Mouse (Mus musculus): ENCODE data around the gene Auh.

Gene Auh

DNA sequence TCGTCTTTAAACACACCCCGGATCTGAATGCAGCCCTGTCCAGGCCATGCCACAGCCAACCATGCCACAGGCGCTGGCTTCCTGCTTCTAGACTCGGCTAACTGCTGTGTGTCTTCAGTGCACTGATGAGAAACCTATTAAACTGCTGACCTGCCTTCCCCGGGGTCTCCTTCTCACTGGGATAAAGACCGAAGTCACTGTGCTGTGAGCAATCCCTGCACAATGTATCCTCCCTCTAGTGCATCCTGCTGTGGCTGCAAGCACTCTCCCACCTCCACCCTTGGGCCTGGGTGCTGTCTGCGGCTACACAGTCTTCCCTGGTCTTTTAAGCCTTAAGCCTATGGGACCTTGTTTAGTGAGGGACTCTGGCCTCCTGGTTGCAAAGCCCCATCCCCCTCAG lies 50.7 kb downstream of the Auh start:
- DNase-seq (ENCODE audit: low spot score): no peak

DNA sequence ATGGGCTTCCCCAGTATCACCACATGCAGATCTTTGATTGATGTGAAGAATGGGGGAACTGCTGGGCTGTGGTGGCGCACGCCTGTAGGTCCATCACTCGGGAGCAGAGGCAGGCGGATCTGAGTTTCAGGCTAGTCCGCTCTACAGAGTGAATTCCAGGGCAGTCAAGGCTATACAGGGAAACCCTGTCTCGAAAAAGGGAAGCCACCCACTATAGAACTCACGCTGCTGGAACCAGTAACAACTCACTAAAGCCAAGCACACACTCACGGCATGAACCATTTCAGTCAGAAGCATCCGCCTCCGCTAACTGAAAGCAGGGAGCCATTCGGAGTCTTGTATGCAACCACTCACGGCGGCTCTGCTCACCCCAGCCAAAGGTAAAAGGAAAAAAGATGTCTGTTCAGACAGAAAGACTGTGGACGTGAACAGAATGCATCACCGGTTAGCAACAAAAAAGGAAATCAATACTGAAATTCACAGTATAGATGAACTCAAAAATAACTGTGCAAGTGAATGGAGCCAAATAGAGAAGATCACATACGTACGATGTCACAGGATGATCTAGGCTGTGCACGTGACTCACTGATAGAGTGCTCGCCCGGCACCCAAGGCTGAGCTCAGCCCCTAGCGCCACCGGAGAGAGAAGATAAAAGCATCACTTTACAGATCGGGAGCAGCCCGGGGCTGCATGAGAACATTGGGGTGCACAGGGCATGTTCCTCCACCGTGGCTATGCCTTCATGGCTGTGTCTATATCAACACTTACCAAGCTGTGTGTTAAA lies 53.7 kb downstream of the Auh start:
- no peak for DNase-seq (ENCODE audit: low spot score)

DNA sequence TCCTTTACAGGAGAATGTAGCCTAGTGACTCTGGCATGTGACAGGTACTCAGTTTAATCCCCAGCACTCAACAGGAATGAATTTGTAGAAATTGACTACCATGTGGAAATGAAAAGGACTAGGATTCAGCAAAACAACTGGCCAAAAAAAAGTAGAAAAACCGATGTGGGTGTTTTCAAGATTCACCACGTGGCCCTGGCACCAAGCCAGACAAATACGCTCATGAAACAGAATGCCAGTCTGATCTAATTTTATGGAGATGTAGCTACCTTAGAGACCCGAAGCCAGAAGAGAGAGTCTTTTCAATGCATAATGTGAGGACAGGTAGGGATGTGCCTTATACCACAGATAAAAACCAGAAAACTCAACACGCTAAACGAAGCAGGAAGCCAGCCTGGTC lies 54.4 kb downstream of the Auh start:
- DNase-seq (ENCODE audit: low spot score): no peak

DNA sequence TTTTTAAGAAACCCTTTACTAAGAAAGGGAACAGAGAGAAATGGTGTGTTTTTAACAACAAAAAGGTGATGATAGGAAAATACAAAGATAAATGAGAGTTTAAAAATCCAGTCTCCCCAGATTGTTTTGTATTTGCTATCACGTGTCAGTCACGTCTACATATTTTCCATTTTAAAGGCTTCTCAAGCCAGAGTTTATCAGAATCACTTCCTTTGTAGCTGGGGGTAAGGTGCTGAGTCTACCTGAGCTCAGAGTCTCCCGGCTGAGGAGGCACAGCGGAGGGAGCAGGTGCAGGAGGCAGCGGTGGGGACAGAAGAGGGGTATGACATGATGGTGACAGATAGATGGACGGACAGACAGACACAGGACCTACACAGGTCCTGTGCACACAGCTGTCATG lies 55.1 kb downstream of the Auh start:
- DNase-seq (ENCODE audit: low spot score): no peak

DNA sequence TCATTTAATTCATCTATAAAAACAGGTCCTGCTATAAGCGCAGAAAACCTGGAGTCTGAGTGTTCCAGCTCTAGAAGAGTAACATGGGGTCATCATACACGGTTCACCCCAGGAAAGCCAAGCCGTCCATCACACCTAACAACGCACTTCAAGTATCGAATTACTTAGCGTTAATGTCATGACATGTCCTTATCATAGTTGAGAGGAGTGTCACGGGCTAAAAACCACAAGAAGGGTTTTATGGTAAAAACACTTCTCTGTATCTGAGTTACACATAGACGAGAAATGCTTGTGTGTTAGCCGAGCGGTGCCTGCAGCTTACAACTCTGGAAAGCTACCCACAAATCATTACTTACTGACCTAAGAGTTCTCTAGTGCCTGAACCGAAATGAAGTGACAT lies 55.6 kb downstream of the Auh start:
- DNase-seq (ENCODE audit: low spot score): no peak

DNA sequence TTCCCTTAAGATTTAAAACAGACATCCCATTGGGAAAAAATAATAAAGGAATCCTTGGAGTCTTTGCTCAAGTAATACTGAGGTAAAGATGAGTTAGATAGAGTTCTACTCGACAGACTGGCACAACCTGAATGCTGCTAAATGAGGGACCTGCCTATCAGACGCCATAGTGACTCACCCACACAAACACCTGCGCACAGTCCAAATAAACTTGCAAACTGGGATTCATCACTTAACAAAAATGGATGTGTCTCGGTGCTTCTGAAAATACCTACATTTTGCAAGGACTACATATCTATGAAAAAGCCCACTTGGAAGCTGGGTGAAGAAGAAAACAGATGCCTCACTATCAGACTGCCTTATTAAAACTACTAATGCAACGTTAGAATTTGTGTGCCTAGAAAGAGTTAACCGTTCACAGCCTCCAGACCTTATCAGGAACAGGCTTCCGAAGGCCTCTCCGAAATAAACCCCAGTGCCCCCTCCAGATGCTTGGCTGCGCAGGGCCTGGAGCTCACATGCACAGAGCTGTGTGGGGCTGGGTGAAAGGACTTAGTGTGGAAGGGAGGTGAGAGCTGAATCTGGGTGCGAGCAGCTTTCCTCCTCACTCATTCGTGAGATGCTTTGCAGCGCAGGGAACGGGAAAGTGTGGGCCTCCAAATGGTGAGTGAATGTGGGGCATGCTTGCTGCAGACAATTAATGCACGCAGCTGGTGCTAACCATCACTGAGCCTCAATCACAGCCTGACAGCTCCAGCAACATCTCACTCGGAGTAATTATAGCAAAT lies 63.3 kb downstream of the Auh start:
- no peak for DNase-seq (ENCODE audit: low spot score)

DNA sequence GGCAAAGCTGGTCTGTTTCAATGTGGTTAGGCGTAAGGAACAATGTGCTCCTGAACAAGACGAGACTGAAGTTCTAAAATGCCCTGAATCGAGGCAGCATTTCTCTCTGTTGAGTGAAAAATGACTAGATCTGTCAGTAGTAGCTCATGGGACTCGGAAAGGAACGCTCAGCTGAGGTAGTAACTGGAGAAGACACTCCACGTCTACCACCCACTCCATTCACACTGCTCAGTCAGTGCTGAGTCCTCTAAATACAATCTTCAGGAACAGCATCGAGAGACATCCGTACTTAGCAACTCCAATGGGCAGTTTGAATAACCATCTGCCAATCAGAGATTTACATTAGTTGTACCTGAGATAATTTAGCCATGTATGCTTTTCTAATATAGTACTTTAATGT lies 66.0 kb downstream of the Auh start:
- DNase-seq (ENCODE audit: low spot score): no peak

DNA sequence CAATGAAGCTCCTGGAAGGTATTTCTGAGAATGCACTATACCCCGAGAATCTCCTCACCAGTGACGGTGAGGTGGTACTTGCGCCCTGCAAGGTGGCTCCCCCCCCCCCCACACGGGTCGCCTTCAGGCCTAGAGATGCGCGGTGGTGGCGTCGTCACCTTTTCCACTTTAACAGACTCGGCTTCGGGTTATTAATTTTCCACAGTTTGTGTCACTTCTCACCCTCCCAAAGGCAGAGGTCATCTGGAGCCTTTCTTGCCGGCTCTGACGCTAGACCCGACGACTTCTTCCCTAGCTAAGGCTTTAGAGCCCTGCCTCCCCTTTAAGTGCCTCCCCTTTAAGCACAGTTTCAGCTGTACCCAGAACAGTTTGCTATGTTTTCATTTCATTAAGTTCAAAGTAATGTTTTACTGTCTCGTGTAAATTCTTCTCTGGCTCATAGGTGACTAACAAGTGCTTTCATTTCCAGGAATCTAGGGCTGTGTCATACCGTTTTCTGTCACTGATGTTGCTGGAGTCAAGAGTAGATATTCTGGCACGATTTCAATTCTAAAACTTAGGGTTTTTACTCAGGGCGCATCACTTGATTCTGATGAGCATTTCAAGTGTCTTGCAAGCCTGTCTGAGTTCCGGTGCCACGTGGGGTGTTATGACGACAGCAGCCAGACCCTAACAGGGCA lies 69.3 kb downstream of the Auh start:
- DNase-seq (ENCODE audit: low spot score): no peak

DNA sequence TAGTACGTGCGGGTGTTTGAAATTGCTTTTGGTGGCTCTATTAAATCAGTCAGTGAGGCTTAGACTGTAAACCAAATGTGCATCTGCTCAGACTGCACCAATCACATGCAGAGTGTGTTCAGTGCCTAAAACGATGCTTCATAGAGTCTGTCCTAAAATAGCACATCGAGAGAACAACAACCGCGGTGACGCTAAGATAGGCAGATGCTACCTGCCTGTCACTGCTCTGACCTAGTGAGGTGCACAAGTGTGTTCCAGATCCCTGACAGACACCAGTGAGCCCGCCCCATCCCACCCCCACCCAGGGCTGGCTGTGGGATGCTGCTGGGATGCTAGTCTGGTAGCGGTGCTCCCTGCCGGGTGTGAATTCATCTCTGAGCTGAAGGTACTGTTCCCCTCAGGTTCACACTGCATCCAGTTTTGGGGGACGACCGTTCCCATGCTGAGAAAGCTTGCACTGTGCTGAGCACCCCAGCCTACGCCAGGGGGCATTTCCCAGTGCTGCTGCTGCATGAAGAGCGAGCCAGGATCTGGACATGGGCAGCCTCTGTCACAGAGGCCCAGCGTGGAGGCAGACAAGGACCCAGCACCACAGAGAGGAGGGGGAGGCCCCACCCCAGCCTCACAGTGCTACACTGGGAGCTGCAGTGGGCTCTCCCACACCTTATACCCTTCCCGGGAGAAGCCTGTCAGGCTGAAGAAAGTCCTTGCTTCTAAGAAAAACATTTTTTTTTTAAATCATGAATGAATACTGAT lies 70.2 kb downstream of the Auh start:
- no peak for DNase-seq (ENCODE audit: low spot score)

DNA sequence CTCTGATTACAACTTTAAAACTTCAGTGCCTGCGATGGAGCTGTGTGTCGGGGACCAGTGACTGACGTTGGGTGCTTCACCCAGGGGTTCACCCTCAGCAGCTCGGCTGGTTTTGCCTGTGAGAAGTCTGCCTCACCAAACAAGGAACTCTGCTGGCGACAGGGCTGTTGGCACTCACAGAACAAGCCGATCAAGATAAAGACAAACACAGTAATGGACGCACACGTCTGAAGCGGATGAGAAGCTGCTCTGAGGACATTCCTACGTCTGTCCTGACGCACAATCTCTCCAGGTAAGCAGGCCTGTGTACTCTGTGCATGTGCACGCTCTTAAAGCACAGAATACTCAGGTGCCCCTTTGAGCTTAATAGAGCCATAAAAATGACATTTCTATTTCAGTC lies 71.1 kb downstream of the Auh start:
- no peak for DNase-seq (ENCODE audit: low spot score)

DNA sequence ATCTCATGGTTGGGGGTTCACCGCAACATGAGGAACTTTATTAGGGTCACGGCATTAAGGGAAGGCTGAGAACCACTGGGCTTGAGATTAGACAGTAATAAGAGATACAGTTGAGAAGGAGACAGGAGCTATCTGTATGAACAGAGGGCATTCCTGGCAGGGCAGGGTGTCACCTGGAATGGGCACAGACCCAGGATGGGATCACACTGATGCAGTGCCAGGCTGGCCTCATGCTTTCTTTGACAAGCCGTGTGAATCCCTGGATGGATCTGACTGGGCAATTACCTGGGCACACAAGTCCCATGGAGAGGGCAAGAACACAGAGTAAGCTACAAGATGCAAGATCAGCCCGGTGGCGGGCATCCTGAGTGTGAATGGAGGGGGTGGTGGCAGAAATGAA lies 71.7 kb downstream of the Auh start:
- DNase-seq (ENCODE audit: low spot score): no peak

DNA sequence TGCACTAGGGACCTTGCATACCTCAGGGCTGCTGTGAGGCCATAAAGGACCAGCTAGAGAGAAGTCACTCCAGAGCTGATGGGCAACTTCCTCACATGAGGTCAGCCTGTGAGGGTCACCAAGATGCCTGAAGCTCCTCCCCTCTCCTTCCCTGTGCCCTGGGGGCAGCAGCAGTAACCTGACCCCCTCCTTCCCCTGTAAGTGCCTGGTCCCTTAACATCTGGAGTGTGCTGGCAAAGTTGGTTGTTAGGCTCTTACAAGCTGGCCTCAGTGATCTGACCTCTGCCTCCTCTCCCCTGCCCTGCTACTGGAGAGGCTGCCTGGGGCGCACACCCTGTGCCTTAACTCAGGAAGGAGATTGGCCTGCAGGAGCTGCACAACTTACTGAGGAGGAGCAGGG lies 75.9 kb downstream of the Auh start:
- no peak for DNase-seq (ENCODE audit: low spot score)

DNA sequence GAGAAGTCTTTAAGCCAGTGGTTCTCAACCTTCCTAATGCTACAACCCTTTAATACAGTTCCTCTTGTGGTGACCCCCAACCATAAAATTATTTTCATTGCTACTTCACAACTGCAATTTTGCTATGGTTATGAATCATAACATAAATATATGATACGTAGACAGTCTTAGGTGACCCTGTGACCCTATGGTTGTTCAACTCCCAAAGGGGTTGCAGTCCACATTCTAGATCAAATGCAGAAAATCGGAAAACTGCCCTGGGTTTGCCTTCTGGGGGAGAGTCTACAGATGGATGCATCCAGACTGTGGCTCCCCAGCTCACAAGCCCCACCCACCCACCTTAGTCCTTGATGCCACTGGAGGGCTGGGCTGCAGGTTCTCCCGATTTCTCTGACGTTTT lies 77.6 kb downstream of the Auh start:
- no peak for DNase-seq (ENCODE audit: low spot score)

DNA sequence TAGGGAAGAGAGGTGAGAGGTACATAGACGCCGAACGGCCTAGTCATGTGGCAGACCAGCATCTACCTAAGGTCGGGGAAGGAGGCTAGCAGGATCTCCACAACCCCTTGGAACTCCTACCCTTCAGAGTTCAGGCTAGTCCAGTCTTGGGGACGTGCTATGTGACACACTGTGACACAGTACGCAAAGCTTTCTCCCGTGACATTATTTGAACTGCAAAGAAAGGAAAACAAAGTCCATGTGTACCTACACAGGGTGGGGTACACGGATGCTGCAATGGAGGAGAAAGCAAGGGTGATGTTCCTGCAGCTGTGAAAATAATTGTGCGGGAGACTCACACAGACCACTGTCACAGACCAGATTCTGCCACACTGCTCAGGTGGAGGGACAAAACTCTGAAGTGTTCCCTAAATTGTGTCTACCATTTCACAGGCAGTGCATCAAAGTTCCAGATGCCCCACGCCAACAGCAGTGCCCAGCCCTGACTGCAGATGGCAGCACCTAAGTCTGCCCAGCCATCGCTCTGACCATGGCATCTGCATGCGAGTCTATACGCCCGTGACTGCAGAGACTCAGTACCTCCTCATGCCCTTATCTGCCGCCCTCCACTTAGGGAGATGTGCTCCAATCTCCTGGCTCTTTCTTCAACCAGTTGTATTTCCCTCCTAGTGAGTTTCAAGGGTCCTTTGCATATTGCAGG lies 79.3 kb downstream of the Auh start:
- no peak for DNase-seq (ENCODE audit: low spot score)

DNA sequence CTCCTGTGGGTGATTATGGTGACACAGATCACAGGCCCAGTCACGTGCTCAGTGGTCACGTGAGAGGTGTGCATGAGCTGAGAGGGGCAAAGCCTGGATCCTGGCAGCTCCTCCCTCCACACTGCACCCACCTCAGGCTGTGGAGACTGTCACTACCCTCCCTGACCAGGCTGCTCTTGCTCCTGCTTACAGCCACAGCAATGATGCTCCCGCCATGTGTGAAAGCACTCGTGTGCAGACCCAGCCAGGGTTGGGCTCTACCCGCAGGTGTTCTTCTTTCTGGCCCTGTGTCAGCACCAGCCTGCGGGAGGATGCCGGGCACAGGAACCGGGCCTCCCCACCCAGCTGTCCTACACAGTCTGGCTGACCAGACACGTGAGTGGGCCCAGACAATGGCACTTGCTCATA lies 80.1 kb downstream of the Auh start:
- no peak for DNase-seq (ENCODE audit: low spot score)

DNA sequence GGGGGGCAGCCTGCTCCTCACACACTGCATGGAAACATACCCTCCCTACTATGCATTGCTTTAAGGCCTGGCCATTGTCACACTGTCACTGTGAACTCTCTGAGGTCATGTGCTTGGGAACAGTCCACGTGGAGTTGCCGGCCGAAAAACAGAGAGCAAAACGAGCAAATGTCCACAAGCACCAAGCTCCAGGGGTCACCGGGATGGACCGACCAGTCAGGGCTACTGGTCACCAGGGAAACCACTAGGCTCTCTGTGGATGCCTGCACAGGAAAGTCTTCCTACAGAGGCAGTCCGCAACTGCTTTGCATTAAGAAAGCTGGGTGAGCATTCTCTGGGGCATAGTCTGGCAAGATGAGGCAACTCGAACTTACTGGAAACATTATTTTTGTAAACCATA lies 82.0 kb downstream of the Auh start:
- DNase-seq (ENCODE audit: low spot score): no peak

DNA sequence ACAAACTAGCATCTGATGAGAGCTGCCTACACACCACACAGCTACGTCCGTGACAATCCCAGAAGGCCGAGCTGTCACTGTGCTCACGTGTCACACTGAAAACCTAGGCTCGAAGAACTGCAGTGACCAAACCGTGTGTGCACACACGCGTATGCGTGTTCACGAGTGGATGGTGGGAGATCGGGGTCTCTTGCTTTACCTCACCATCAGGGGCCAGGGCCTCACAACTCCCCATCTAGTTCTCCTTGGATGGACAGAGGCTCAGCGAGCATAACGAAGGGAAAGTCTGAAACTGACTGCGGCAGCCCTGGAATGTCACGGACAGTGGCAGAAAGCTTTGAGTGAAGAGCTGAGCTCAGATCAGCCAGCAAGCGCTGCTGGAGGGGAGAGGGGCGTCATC lies 82.4 kb downstream of the Auh start:
- no peak for DNase-seq (ENCODE audit: low spot score)

DNA sequence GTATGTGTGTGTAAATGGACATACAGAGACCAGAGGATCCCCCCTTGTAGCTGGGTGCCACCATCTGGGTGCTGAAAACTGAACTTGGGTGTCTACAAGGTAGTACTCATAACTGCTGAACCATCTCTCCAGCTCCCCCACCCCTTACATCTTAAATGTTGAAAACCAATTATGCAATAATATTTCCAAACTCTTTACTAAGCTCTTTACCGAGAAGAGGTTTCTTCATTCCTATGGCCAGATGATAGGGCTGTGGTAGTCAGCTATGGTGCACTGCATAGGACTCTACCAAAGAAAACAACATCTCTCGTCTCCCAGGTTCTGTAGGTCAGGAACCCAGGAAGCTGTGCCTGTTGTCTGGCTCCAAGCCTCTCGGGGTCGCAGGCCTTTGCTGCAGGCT lies 83.9 kb downstream of the Auh start:
- no peak for DNase-seq (ENCODE audit: low spot score)

DNA sequence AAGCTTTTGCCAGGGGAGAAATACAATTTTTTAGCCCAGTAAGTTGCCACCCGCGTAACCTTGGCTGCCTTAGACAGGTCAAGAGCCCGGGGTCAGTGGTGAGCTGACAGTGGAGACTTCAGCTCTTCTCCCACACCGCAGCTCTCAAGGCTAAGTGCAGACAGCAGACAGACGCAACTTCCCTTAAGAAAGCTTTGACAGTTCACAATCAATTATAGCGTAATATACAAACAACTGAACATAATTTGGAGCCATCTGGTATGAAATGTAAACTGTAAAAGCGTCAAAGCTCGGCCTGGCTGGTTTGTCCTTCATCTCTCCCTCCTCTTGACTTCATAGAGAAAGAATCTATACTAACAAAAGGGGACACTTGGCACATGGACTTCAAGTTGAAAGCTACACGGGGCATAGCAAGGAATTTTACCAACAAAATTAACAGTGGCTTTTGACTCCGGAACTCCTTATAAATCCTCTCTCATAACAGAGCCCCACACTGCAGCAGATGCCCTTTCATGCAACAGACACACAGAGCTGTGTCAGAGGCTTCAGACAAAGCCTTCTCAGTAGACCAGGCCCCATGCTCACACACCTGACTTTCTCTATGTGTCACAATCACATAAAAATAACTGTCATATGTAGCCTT lies 85.8 kb downstream of the Auh start:
- DNase-seq (ENCODE audit: low spot score): no peak

DNA sequence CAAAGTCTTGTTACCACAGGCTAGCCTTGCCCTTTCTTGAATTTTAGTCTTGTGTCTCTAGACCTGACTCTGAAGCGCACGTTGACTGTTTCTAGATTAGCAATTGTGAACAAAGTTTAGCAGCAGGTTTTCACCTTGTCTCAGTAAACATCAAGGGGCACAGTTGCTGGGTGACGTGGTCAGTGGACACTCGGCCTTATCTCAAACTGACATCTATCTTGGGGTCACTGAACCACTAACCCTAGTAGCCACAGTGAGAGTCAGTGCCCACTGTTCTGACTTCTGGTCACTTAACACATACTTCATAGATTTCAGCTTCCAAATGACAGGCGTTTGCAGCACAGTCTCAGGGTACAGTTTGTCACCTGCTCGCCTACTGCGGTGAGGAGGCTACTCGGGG lies 93.2 kb downstream of the Auh start:
- no peak for DNase-seq (ENCODE audit: low spot score)

DNA sequence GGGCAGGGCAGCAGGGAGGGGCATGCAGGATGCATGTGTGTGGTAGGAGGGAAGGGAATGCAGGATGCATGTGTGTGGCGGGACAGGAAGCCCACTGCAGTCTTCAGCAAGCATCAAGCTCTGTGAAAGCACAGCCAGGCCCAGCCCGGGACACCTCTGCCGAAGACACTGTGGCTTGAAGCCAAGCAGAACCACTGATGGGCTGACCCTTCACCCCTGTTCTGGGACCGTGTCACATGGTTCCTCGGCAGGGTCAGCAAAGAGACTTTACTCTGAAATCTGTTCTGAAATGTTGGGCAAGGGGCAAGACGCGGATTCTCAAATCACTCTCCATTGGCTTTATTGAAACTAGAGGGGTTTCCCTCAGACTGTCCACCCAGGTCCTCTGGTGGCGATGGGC lies 94.9 kb downstream of the Auh start:
- no peak for DNase-seq (ENCODE audit: low spot score)
